Mouse (Mus musculus): ENCODE results near the gene Gm8024.
"Not testable (repeated sequence)": the region's sequence is repeated elsewhere in the genome, so short reads cannot be mapped to it uniquely, and the experiment has no call there.

Gene Gm8024

DNA sequence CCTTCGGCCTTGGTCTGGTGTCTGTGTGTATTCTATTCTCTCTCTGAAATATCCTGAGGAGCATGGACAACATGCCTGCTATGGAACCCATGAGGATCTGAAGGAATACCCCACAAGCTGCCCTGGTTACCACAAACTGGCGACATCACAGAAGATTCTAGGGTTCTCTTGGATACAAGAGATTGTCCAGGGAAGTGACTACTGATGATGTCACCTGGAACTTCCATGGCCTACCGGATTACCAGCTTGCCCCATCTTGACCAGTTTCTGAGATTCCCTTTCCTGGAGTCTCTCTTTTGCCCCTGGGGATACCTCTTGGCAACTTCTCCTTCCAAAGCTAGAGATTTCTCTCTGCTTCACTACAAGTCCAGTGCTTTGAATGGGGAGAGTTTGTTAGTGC is at the start of gene Gm8024:
Gene Gm8024, minus strand, starts transcription at position 101 of the 400 bp plus-strand sequence.
- DNase-seq = not testable (repeated sequence)

DNA sequence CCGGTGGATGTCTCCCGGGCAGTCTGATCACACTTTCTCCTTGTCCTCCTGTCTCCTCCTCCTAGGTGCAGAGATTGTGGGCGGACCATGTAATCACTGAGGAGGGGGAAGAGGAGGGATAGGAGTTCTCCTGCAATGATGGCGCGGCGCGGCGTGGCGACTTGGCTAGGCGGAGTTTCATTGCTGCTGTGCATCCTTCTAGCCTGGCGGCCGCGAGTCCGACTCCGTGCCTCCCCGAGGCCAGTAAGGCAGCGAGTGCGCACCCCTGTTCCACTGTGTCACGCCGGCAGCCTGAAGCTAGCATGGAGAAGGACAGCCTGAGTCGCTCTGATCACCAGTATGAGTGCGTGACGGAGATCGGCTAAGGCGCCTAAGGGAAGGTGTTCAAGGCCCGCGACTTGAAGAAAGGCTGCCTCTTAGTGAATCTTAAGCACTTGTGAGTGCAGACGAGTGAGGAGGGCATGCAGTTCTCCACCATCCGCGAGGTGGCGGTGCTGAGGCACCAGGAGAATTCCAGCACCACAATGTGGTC is 19.2 kb upstream of the Gm8024 start:
- peak; percentile 28 for DNase-seq

DNA sequence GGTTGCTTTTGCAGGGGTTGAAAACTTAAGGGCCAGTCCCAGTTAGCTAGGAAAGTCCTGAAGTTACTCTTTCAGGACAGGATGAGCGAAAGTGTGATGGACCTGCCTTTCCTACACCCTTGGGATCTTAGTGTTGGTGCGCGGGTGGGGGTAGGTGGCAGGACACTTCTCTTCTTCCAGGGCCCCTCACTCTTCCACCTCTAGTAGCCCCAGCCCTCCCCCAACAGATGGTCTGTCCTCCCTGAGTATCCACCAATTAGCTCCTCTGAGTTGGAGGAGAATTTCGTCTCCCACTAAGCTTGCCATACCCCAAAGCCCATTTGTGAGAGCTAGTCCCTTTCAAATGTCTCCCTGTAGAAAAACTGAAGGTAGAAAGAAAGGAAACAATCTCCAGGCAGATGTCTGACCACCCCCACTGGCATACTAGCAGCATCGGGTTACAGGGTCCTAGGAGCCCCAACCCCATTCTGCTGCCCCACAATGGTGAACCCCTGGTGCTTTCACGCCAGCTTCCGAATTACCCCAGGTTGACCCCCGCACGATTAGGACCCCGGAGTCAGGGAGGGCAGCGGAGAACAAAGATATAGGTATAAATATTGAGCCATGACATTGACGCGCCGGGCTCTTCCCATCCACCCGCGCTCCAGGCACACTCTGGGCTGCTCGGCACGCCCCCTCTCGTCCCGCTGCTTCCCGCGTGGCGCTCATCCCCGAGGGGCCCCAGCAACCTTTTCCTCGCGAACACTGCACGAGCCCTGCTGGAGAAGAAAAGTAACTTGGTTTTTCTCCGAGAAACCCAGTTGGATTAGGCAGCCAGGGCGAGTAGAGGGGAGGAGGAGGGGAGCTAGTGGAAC is 18.5 kb upstream of the Gm8024 start:
- not testable (repeated sequence) for DNase-seq

DNA sequence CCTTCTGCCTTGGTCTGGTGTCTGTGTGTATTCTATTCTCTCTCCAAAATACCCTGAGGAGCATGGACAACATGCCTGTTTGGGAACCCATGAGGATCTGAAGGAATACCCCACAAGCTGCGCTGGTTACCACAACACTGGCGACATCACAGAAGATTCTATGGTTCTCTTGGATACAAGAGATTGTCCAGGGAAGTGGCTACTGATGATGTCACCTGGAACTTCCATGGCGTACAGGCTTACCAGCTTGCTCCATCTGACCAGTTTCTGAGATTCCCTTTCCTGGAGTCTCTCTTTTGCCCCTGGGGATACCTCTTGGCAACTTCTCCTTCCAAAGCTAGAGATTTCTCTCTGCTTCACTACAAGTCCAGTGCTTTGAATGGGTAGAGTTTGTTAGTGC is 21.8 kb downstream of the Gm8024 start, which contains the start of gene Gm8020:
Gene Gm8020, minus strand, starts transcription at position 101 of the 400 bp plus-strand sequence.
- DNase-seq = not testable (repeated sequence)

All from kidney, adult 11 months (tissue).